Mouse (Mus musculus) C2C12 (cell line): ENCODE measurements around the gene Ccdc162. TPM values are rescaled to one million over a fixed set of nuclear protein-coding genes. Genes with fewer than 3 reads are reported as not detected.

Source experiments
- H3K27me3 ChIP-seq: one replicate; pipeline ENCODE4 v1.6.1; 2011; ENCODE audit not compliant: control insufficient read depth, insufficient read depth, insufficient read length
- H3K36me3 ChIP-seq: one replicate; pipeline ENCODE4 v1.6.1; 2011; ENCODE audit not compliant: control insufficient read depth, insufficient read depth
- H3K4me3 ChIP-seq: one replicate; pipeline ENCODE4 v1.5.1; 2011; ENCODE audit warnings: mild to moderate bottlenecking, control low read depth; ENCODE audit not compliant: poor library complexity, insufficient read depth, severe bottlenecking
- H3K79me2 ChIP-seq: one replicate; pipeline ENCODE4 v1.6.1; 2011; ENCODE audit not compliant: control insufficient read depth, insufficient read depth
- H3K79me3 ChIP-seq: one replicate; pipeline ENCODE4 v1.6.1; 2011; ENCODE audit warnings: low read depth, control low read depth
- H3ac ChIP-seq: one replicate; pipeline ENCODE3; 2011; ENCODE audit warnings: low read depth; ENCODE audit not compliant: control insufficient read depth, insufficient read length
- CEBPB ChIP-seq: IDR thresholded peaks from one replicate; pipeline ENCODE4 v1.6.1; 2011; ENCODE audit warnings: low read depth, mild to moderate bottlenecking, control low read depth, moderate library complexity
- CTCF ChIP-seq: IDR thresholded peaks from one replicate; pipeline ENCODE4 v1.5.1; 2011; ENCODE audit not compliant: control insufficient read depth, insufficient read depth, insufficient read length
- FOSL1 ChIP-seq: IDR thresholded peaks from one replicate; pipeline ENCODE4 v1.8.0; 2011; ENCODE audit warnings: mild to moderate bottlenecking, low read length; ENCODE audit not compliant: poor library complexity, insufficient read depth, severe bottlenecking
- MAX ChIP-seq: IDR thresholded peaks from one replicate; pipeline ENCODE4 v1.6.1; 2011; ENCODE audit warnings: mild to moderate bottlenecking, control low read depth
- MYOD1 ChIP-seq: IDR thresholded peaks from one replicate; pipeline ENCODE4 v1.6.1; 2011; ENCODE audit warnings: low read depth; ENCODE audit not compliant: control insufficient read depth, insufficient read length
- MYOG ChIP-seq: IDR thresholded peaks from one replicate; pipeline ENCODE4 v1.6.1; 2011; ENCODE audit not compliant: control insufficient read depth, insufficient read length; ENCODE audit errors: extremely low read depth
- USF1 ChIP-seq: IDR thresholded peaks from one replicate; pipeline ENCODE4 v1.6.1; 2011; ENCODE audit warnings: low read depth, mild to moderate bottlenecking, control low read depth, moderate library complexity
- polyA plus RNA-seq: library from polyadenylated mRNA; unstranded; fragments of >200 nt; fragmentation: generic; extraction: Trizol; gene quantifications from one replicate; pipeline ENCODE4 v1.2.1, GENCODE M21; 2012; ENCODE audit warnings: missing spikeins

Gene Ccdc162
- polyA plus RNA-seq, 1 experiment = 0.13 TPM

- no peaks in the 10 kb centered on the region for H3K79me2 ChIP-seq
- no peak overlapping the region for H3ac ChIP-seq
- no peaks in the 10 kb centered on the region for H3K27me3 ChIP-seq
- H3K36me3 ChIP-seq = no peaks in the 10 kb centered on the region
- TF ChIP-seq FOSL1 (no peak), USF1 (no peak), CEBPB (no peak), MYOD1 (no peak), CTCF (no peak), MAX (no peak), MYOG (no peak)
- no peaks in the 10 kb centered on the region for H3K79me3 ChIP-seq
- no peak overlapping the region for H3K4me3 ChIP-seq
Measured at GRCm38 (mm10) chr10:41552319-41552718, 164.1 kb downstream of the Ccdc162 start.

GRCm38 (mm10) chr10:41550711-41551110, 165.7 kb downstream of the Ccdc162 start:
- no peak for TF ChIP-seq MYOG
- no peak for TF ChIP-seq CTCF
- no peak for TF ChIP-seq USF1
- no peak for TF ChIP-seq MAX
- TF ChIP-seq MYOD1 = peak; percentile 54
- H3ac ChIP-seq = no peak overlapping the region
- H3K27me3 ChIP-seq = no peaks in the 10 kb centered on the region
- no peaks in the 10 kb centered on the region for H3K79me2 ChIP-seq
- H3K4me3 ChIP-seq = no peak overlapping the region
- H3K36me3 ChIP-seq = no peaks in the 10 kb centered on the region
- no peaks in the 10 kb centered on the region for H3K79me3 ChIP-seq

GRCm38 (mm10) chr10:41546396-41547165, 169.9 kb downstream of the Ccdc162 start:
- no peaks in the 10 kb centered on the region for H3K27me3 ChIP-seq
- TF ChIP-seq FOSL1 (no peak), MYOD1 (no peak), MYOG (no peak), CEBPB (no peak), CTCF (no peak), USF1 (no peak), MAX (no peak)
- no peak overlapping the region for H3ac ChIP-seq

GRCm38 (mm10) chr10:41545224-41545755, 171.1 kb downstream of the Ccdc162 start:
- H3K79me3 ChIP-seq = no peaks in the 10 kb centered on the region
- H3K4me3 ChIP-seq = no peak overlapping the region
- H3K36me3 ChIP-seq = no peaks in the 10 kb centered on the region
- no peaks in the 10 kb centered on the region for H3K79me2 ChIP-seq
- TF ChIP-seq MYOG (no peak), FOSL1 (no peak), CTCF (no peak), CEBPB (no peak), MAX (no peak), USF1 (no peak), MYOD1 (no peak)
- no peaks in the 10 kb centered on the region for H3K27me3 ChIP-seq
- H3ac ChIP-seq = no peak overlapping the region

More at GRCm38 (mm10) chr10:41546396-41547165, 169.9 kb downstream of the Ccdc162 start:
- H3K79me3 ChIP-seq = no peaks in the 10 kb centered on the region
- H3K4me3 ChIP-seq = no peak overlapping the region
- H3K79me2 ChIP-seq = no peaks in the 10 kb centered on the region
- no peaks in the 10 kb centered on the region for H3K36me3 ChIP-seq

- H3K4me3 ChIP-seq = no peak overlapping the region
- TF ChIP-seq FOSL1 (no peak), MAX (no peak), MYOD1 (no peak), CEBPB (no peak)
Measured at GRCm38 (mm10) chr10:41544481-41545190, 171.8 kb downstream of the Ccdc162 start.

More at GRCm38 (mm10) chr10:41544481-41545190, 171.8 kb downstream of the Ccdc162 start:
- Histone ChIP-seq H3K27me3 (no peaks in the 10 kb centered on the region), H3K36me3 (no peaks in the 10 kb centered on the region), H3K79me2 (no peaks in the 10 kb centered on the region), H3K79me3 (no peaks in the 10 kb centered on the region), H3ac (no peak overlapping the region)
